Mouse (Mus musculus) liver, embryonic 14.5 days (tissue): ENCODE measurements around the gene Olfr248. TPM values are rescaled to one million over a fixed set of nuclear protein-coding genes. Genes with fewer than 3 reads are reported as not detected.

Experiments used
- ATAC-seq: fragments of 200-750 bp; cut with Nextera tagmentation; 2 replicates; pipeline ENCODE4 v1.8.0; 2017; ENCODE audit warnings: moderate number of reproducible peaks, mild to moderate bottlenecking, moderate library complexity; ENCODE audit not compliant: insufficient read depth
- DNase-seq, 3 experiments: peaks; one replicate each; pipeline ENCODE4 v3.0.0-alpha.2; 2012 to 2013; ENCODE audit warnings: low read depth in 3 of 3, low spot score in 3 of 3
- H3K27ac ChIP-seq: fragments of 300-500 bp; sonication (generic); 2 replicates; pipeline ENCODE4 v1.5.1; 2014; ENCODE audit warnings: moderate library complexity, mild to moderate bottlenecking, control low read depth, inconsistent platforms
- H3K27me3 ChIP-seq: fragments of 300-500 bp; sonication (generic); 2 replicates; pipeline ENCODE4 v1.6.1; 2014; ENCODE audit warnings: mild to moderate bottlenecking, low read length, moderate library complexity; ENCODE audit not compliant: control insufficient read depth, insufficient read depth
- H3K36me3 ChIP-seq: fragments of 300-500 bp; sonication (generic); replicated peaks from 2 replicates; pipeline ENCODE4 v1.6.1; 2014; ENCODE audit warnings: low read depth; ENCODE audit not compliant: control insufficient read depth, insufficient read depth
- H3K4me1 ChIP-seq, 2 experiments: fragments of 200-500 bp in 1 of 2; fragments of 300-500 bp in 1 of 2; sonication (generic) in 1 of 2; replicated peaks; 2 replicates each; pipeline ENCODE4 v1.6.1; 2012 to 2014; ENCODE audit warnings: antibody characterized with exemption in 1 of 2, inconsistent platforms in 1 of 2, low read length in 1 of 2; ENCODE audit not compliant: control insufficient read depth in 2 of 2, insufficient read depth in 2 of 2
- H3K4me2 ChIP-seq: fragments of 300-500 bp; sonication (generic); 2 replicates; pipeline ENCODE4 v1.6.1; 2014; ENCODE audit warnings: low read depth, mild to moderate bottlenecking, control low read depth, moderate library complexity
- H3K4me3 ChIP-seq, 2 experiments: fragments of 200-500 bp in 1 of 2; fragments of 300-500 bp in 1 of 2; sonication (generic) in 1 of 2; 2 replicates each; pipeline ENCODE4 v1.5.1; 2012 to 2014; ENCODE audit warnings: low read depth in 2 of 2, low read length in 2 of 2, mild to moderate bottlenecking in 2 of 2, control low read depth in 1 of 2, inconsistent platforms in 1 of 2, moderate library complexity in 1 of 2; ENCODE audit not compliant: insufficient read depth in 1 of 2
- H3K9ac ChIP-seq: fragments of 300-500 bp; sonication (generic); replicated peaks from 2 replicates; pipeline ENCODE4 v1.6.1; 2014; ENCODE audit warnings: mild to moderate bottlenecking, control low read depth, moderate library complexity
- H3K9me3 ChIP-seq: fragments of 300-500 bp; sonication (generic); 2 replicates; pipeline ENCODE4 v1.6.1; 2016; ENCODE audit warnings: low read length, mixed read lengths; ENCODE audit not compliant: control insufficient read depth
- CTCF ChIP-seq: IDR thresholded peaks from 2 replicates; pipeline ENCODE4 v1.5.1; 2016; ENCODE audit warnings: antibody characterized with exemption, low read depth, control low read depth
- EP300 ChIP-seq: IDR thresholded peaks from 2 replicates; pipeline ENCODE4 v1.6.1; 2016; ENCODE audit warnings: antibody characterized with exemption, low read depth
- WGBS: fragments of 180-500 bp; shearing (Covaris S2); extraction: QIAGEN DNeasy Blood & Tissue Kit; methylation state at CpG from one replicate; pipeline ENCODE4 v1.1.7; 2014; ENCODE audit not compliant: insufficient replicate concordance; 5-methylcytosine and 5-hydroxymethylcytosine counted together
- polyA plus RNA-seq, 2 experiments: library from polyadenylated mRNA; depleted of rRNA in 1 of 2; stranded (reverse) in 1 of 2; unstranded in 1 of 2; fragments of >200 nt; fragmentation: Nextera tagmentation in 1 of 2; extraction: Ambion mirVana in 1 of 2; gene quantifications; 2 replicates each; pipeline versions ENCODE4 v1.2.1 to v1.2.3; 2012 to 2014

The Olfr248 gene
- polyA plus RNA-seq, 2 experiments = 0.03 TPM; not detected in 1

GRCm38 (mm10) chr1:174422959-174423358 is 32.1 kb downstream of the Olfr248 start:
- Histone ChIP-seq H3K27me3 (no peaks in the 10 kb centered on the region), H3K27ac (no peak overlapping the region), H3K4me2 (no peak overlapping the region), H3K36me3 (no peaks in the 10 kb centered on the region), H3K9me3 (no peaks in the 10 kb centered on the region), H3K4me1 (peaks cover 9 to 15% of the 10 kb centered on the region in 2 experiments), H3K4me3 (no peak overlapping the region), H3K9ac (no peak overlapping the region)
- DNase-seq (no peak), ATAC-seq (peak; percentile 25; the same call in 1 of the 2 replicates)
- whole genome bisulfite sequencing = 19% methylated on average over 4 of the region's 4 CpGs
- no peak for TF ChIP-seq CTCF
- TF ChIP-seq EP300 = peak; percentile 38; the same call in 1 of the 2 replicates

DNA sequence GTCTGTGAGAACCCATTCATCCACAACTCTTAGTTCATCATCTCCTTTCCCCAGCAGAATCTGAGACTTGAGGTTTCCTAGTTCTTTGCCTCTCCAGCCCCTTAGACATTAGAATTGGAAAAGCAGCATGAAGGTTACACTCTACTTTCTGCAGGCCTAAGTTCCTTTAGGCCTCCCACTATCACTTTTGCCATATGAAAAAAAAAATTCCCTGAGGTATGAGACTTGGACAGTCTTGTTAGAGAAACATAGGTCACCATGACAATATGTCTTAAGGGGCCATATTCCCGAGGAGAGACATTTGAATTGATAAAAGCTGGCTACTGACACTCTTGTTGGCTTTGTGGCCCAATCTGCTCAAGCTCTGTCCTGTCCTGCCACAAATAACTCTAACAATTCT is 32.9 kb downstream of the Olfr248 start, which contains the start of gene Olfr414:
Olfr414 (plus strand) TSS at position 301 of the 400 bp plus-strand sequence.
- H3K4me3 ChIP-seq = no peak within 1 kb of the TSS
- 32% methylated on average over 1 of the region's 1 CpGs for WGBS
- no peaks in the 10 kb centered on the region for H3K27me3 ChIP-seq
- no peak for ATAC-seq
- H3K36me3 ChIP-seq = no peaks in the 10 kb centered on the region
- H3K4me2 ChIP-seq = no peak within 1 kb of the TSS
- peaks cover 14 to 16% of the 10 kb centered on the region in 2 experiments for H3K4me1 ChIP-seq
- no peak within 1 kb of the TSS for H3K27ac ChIP-seq
- TF ChIP-seq CTCF = no peak
- TF ChIP-seq EP300 = no peak
- no peak within 1 kb of the TSS for H3K9ac ChIP-seq
- DNase-seq = no peak
- no peaks in the 10 kb centered on the region for H3K9me3 ChIP-seq

- TF ChIP-seq CTCF (no peak), EP300 (peak; percentile 86)
- ATAC-seq (peak; percentile 78), DNase-seq (peak; percentile 31 to 42 (median 39))
- no peaks in the 10 kb centered on the region for H3K9me3 ChIP-seq
- no peaks in the 10 kb centered on the region for H3K36me3 ChIP-seq
- H3K27me3 ChIP-seq = no peaks in the 10 kb centered on the region
- H3K4me2 ChIP-seq = no peak overlapping the region
- H3K27ac ChIP-seq = no peak overlapping the region
- 7% methylated on average over 3 of the region's 3 CpGs for WGBS
- H3K9ac ChIP-seq = no peak overlapping the region
- peaks cover 15 to 17% of the 10 kb centered on the region in 2 experiments for H3K4me1 ChIP-seq
- no peak overlapping the region for H3K4me3 ChIP-seq
Observed at GRCm38 (mm10) chr1:174426180-174426986, 35.5 kb downstream of the Olfr248 start.

- ATAC-seq (no peak), DNase-seq (no peak)
- Histone ChIP-seq H3K4me1 (peaks cover 15 to 17% of the 10 kb centered on the region in 2 experiments), H3K27me3 (no peaks in the 10 kb centered on the region), H3K9ac (no peak overlapping the region), H3K36me3 (no peaks in the 10 kb centered on the region), H3K4me3 (no peak overlapping the region), H3K4me2 (no peak overlapping the region), H3K9me3 (no peaks in the 10 kb centered on the region), H3K27ac (no peak overlapping the region)
- TF ChIP-seq CTCF (no peak), EP300 (no peak)
- WGBS = 67% methylated on average over 1 of the region's 1 CpGs
Observed at GRCm38 (mm10) chr1:174427402-174427801, 36.6 kb downstream of the Olfr248 start.

- no peaks in the 10 kb centered on the region for H3K9me3 ChIP-seq
- no peaks in the 10 kb centered on the region for H3K27me3 ChIP-seq
- H3K36me3 ChIP-seq = no peaks in the 10 kb centered on the region
- TF ChIP-seq EP300 = peak; percentile 86
- TF ChIP-seq CTCF = no peak
- H3K9ac ChIP-seq = no peak overlapping the region
- DNase-seq (peak in 2 of 3 experiments; percentile 25 to 26), ATAC-seq (peak; percentile 50)
- H3K4me3 ChIP-seq = no peak overlapping the region
- H3K27ac ChIP-seq = no peak overlapping the region
- WGBS = 27% methylated on average over 2 of the region's 2 CpGs
- no peak overlapping the region for H3K4me2 ChIP-seq
- H3K4me1 ChIP-seq = peaks cover 14 to 15% of the 10 kb centered on the region in 2 experiments
Observed at GRCm38 (mm10) chr1:174428407-174428806, 37.6 kb downstream of the Olfr248 start.
